Mouse (Mus musculus): Measurements from ENCODE around the gene Muc1.
"Not testable (repeated sequence)": the region's sequence is repeated elsewhere in the genome, so short reads cannot be mapped to it uniquely, and the experiment has no call there.

Muc1 gene

DNA sequence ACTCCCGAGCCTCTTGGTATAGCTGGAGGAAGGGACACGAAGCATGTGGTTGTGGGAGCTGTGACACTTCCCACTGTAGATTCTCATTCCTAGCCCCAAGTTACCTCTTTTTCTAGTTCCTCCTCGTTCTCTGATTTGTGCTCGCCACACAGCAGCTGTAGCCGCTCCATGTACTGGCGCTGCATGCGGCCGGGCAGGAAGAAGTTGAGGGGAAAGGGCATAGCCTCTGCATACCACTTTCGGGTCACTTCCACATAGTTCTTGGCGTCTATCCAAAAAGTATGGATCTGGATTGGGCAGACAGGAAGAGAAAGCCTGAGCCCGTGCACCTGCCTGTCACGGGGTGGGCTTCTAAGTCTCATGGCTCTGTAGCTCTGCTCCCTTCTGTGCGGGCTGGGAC lies 18.7 kb upstream of the Muc1 start:
- DNase-seq (ENCODE audit: low spot score), result no peak

DNA sequence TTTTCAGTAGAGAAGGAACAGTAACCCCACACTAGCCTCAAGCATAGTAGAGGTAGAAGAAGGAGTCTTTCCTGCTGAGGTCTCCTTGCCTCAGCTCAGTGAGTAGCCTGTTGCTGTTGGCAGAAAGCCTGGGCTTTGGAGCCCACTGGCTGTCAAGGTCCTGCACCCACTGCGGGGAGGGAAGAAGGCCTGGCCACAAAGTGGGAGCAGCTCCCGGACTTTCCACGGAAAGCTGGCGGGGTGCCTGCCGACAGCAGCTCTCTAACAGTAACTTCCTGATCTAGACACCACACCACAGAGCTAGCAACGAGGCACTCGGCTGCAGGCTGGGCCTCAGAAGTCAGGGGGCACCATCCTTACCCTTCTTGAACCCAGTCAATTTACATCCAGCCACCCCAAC lies 18.1 kb upstream of the Muc1 start:
- DNase-seq (ENCODE audit: low spot score), result no peak

DNA sequence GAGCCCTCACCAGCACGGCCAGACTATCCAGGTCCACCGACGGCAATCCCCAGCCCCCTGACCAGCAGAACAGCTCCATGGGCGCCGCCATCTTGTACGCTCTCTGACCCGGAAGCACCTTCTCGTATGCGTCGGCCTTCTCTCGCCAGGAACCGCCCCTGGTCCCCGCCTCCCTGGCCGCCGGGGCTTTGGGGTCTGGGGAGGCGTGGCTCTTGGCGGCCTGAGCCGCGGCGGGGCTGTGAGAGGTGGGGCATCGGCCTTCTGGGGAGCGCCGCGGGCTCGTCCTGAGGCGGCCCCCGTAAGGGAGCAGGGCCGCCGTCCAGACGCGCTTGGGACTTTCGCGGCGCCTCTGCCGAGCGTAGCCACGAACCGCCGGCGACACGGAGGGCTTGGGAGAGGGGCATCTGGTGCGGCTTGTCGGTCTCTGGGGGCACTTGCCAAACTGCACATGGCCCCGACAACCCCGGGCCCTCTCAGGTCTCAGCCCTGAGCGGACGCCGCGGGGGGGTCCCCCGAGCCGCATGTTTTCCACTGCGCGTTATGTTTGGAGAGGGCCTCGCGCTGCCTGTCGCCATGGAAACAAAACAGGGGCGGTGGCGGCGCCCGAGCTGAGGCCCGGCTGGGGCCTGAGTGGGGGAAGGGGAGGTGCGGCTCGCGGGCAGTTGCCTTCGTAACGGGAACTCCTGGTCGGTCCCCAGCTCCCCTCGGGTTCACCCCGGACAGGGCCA lies 14.9 kb upstream of the Muc1 start:
- peak; percentile 88 for DNase-seq (ENCODE audit: low spot score)

DNA sequence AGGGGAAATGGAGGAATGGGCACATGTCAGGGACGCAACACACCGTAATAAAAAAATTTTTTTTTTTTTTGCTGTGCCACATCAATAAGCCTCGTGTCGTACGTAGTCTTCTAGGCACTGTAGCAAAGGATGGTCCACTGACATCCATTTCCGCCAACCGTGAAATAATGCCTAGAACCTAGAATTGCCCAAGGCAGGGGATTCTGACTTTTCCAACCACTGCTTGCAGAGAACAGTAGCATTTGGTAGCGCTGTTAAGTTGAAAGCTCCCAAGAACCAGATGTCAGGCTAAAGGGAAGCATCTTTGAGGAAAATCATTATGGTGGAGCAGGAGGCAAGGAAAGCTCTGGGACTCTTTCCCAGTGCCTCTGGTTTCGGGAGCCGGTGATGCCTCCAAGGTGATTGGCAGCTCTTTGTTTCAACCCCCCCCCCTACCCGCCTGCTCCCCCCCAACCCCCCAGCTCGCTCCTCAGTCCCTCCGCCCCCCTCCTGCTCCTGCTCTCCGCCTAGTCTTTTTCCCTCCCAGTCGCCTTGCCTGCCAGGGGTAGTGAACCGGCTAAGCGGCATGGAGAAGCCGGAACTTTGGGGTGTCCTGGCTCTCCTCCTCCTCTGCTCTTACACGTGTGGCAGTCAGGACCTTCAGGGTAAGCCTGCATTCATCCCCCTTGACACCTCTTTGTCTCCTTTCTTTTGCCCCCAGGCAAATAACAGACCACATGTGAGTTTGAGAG lies 14.0 kb upstream of the Muc1 start, which contains the start of gene Thbs3:
Gene Thbs3, plus strand, starts transcription at position 500 of the 731 bp plus-strand sequence.
- no peak for DNase-seq (ENCODE audit: low spot score)

DNA sequence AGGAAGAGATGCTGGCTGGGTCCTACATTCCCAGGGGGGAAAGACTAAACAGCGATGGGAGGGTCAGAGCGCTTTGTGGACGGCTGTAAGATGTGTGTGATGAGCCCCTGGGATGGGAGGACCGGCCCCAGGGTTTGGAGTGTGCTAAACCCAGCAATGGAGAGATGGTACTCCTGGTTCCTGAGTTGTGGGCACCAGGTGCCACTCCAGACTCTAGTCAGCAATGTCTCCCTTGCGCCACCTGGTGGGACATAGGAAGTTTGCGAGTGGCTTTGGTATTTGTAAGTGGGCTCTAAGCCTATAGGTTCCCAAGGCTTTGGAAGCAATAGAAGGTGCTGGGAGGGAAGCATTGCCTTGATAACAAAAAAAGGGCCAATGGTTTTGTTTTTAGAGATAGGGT lies 13.0 kb upstream of the Muc1 start:
- DNase-seq (ENCODE audit: low spot score), result peak; percentile 82

DNA sequence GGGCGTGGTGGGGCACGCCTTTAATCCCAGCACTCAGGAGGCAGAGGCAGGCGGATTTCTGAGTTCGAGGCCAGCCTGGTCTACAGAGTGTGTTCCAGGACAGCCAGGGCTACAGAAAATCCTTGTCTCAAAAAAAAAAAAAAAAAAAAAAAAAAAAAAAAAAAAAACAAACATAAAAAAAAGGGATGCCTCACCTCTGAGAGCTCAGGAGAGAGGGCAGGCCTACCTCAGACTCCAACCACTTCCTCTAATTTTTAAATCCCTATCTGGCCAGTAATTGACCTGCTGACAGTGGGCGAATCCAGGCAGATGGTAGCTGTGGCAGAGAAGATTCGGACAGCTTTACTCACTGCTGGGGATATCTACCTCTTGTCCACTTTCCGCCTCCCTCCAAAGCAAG lies 12.4 kb upstream of the Muc1 start:
- DNase-seq (ENCODE audit: low spot score), result not testable (repeated sequence)

DNA sequence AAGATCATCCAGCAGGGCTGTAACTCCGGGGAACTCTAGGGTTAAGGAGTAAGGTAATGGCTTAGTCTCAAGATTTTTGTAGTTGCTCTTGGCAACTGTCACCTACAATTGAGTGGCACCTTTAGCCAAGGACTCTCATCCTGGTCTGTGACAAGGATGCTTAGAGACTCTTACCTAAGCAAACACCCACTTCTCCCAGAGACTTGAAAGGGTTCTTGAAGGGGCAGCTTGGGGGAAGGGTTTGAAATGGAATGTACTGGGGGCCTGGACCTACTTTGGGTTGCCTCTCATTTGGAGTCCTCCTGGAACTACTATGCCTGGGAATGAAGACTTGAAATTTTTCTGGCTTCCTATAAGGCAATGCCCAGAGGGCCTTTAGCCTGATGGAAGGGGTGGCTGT lies 10.6 kb upstream of the Muc1 start:
- DNase-seq (ENCODE audit: low spot score), result no peak

DNA sequence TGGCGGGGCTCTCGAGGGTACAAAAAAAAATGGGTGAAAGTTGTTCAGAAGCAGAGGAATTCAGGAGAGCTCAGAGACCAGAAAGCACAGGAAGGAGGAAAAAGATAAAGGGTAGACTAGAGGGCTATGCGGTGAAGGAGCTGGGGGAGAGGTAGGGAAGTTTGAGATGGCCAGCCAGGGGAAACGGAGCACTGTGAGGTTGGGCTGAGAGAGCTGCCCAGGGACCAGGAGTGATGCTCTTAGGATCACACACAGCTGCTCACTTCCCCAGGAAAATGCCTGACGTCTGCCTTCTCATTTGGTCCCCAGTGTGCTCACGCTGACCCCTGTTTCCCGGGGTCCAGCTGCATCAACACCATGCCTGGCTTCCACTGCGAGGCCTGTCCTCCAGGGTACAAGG lies 9.3 kb upstream of the Muc1 start:
- no peak for DNase-seq (ENCODE audit: low spot score)

DNA sequence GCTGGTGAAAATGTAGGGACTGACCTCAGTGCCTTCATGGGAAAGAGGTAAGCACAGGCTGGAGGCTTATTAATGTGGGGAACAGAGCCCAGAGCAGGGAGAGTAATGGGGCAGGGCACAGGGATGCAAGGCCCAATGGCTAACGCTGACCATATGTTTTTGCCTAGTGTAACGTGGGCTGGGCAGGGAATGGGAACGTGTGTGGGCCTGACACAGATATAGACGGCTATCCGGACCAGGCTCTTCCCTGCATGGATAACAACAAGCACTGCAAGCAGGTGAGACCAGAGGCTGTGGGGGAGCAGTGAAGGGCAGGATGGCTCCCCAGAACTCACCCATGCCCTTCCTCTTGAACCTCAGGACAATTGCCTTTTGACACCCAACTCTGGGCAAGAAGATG lies 7.7 kb upstream of the Muc1 start:
- no peak for DNase-seq (ENCODE audit: low spot score)

DNA sequence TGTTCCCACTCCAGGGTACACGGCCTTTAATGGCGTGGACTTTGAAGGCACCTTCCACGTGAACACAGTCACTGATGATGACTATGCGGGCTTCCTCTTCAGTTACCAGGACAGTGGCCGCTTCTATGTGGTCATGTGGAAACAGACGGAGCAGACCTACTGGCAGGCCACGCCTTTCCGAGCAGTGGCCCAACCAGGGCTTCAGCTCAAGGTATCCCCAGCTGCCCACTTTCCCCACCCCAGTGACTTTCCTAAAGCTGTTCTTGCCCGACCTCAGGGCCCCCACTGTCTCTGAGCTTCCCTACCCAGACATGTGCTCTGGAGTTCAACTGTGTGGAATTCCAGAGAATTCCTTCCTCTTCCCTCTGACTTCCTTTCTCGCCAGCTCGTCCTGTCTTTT lies 4.1 kb upstream of the Muc1 start:
- DNase-seq (ENCODE audit: low spot score), result no peak

DNA sequence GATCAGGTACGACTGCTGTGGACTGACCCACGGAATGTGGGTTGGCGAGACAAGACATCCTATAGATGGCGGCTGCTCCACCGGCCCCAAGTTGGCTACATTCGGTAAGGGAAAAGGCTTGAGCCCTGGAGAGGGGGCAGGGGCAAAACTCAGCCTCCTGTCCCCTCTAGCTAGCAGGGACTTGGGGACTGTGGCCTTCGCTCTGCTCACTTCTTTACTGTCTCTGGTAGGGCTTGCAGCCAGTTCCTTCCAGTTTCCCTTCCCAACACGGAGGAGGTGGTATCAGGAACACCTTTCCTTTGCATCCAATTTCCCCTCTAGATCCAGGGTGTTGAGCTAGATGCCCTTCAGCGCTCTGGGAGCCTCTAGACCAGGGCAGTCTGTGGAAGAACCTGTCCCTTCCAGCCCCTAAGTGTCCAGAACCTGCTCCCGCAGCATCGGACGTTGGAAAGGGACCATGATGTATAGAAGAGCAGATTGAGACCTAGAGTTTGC lies 3.5 kb upstream of the Muc1 start:
- DNase-seq (ENCODE audit: low spot score), result no peak

DNA sequence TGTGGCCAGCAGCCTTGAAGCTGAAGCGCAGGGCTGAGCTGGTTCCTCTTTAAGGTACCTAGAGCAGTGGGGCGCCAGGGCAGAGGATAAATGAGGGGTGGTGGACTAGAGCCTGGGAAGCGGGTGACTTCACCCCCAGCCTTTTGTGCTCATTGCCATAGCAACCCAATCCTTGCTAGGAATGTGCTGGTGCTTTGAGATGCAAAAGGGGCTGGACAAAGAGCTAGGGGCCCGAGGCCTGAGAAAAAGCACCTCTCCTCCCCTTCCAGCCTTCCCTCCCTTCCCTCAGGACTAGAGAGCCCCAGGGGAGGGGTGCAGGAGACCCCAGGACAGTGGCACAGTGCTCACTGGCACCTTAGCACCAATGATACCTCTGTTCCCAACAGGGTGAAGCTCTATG lies 2.9 kb upstream of the Muc1 start:
- DNase-seq (ENCODE audit: low spot score), result no peak

DNA sequence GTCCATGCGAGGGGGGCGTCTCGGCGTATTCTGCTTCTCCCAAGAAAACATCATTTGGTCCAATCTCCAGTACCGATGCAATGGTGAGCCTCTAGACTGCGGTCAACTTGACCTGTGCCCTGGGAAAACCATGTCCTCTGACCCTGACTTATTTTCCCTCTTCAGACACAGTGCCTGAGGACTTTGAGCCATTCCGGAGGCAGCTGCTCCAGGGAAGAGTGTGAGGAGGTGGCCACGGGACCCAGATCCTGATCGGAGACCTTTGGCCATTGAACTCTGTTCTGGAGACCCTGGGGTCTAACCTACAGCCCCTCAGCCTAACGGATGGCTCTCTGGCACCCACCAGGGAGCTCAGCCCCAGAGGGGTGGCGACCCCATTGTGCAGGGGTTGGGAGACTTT lies 2.5 kb upstream of the Muc1 start:
- DNase-seq (ENCODE audit: low spot score), result no peak

DNA sequence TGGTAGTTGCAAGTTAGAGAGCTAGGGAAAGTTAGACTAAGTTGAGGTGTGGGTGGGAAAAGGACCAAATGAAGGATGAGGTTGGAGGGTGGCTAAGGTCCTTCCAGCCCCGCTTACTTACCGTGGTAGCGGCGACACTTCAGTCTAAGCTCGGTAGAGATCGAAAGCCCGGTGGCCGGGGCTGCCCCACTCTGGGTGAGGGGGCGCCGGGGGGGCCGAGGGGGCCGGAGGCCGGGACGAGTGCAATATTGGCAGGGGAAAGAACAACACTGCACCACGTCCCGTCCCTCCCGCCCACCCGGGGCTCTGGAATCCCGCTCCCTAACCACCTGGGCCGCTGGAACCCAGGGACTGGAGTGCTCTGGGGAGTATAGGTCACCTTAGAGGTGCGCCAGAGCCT lies 2.0 kb upstream of the Muc1 start, which contains the start of gene Mtx1:
Gene Mtx1, minus strand, starts transcription at position 189 of the 400 bp plus-strand sequence.
- no peak for DNase-seq (ENCODE audit: low spot score)

DNA sequence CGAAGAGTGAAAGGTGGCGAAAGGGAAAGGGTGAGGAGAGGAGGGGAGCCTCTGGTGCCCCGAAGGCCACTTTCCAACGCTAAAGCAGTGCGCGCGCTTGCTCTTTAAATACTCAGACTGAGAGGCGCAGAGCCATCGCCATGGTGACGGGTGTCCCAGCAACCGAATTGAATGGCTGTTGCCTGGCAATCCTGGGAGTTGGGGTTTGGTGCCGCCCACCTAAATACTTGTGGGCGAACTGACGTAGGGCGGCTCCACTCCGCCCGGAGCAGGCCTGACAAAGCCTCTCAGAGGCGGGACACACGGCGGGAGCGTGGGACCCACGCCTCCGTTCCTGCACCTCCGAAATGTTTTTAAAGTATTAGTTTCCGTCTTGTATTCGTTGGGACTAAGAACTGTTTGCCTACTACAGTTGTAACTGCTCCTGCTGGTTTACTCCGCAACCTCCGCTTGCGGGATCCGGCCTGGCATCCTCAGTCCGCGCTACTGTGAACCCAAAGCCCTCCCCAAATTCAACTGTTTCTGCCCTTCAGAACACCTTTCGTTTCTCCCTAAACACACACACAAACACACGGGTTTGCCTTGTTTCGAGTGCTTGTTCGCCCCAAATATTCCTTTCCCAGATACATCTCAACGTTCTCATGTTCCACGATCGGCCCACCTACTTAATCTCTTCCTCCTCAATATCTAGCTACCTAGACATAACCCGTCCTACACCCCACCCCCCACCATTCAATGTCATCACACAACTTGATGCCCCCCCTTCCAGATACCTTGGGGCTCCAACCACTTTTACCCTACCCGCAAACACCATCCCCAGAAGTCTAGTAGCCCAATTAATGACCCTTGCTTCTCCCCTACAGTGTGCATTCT lies 1.3 kb upstream of the Muc1 start:
- peak; percentile 89 for DNase-seq (ENCODE audit: low spot score)

DNA sequence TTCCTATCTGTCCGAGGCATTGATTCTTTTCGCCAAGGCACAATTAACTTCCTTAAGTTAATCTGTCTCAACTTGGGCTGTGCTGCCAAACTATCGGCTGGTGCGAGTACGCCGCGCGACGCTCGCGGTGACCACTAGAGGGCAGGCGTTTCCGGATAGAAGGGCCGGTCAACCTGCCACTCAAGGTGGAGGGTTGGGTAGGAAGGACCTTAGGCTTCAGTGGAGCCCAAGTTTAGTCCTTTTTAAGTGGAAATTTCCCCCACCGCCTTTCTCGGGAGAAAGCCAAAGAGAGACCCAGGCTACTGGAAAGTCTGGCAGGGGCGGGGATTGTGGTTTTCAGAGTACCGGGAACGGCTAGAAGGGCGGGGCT lies 692 bp upstream of the Muc1 start:
- DNase-seq (ENCODE audit: low spot score), result peak; percentile 92

DNA sequence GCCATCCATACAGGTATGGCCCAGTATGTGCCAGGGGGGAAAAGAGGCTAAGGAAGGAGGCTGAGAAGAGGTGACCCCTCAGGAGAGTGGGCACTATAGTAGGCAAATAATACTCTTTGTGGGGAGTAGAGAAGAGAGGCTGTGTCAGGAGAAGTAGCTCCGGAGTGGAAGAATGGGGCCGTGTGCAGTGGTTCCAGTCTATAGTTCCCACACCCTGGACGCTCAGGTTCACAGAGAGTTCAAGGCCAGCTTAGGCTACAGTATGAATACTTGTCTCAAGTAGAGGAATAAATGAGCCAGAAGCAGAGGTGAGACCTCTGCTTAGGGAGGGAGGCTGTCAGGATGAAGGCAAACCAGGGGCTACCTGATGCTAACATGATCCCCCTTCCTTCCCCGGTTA lies 419 bp downstream of the Muc1 start:
- DNase-seq (ENCODE audit: low spot score), result no peak

DNA sequence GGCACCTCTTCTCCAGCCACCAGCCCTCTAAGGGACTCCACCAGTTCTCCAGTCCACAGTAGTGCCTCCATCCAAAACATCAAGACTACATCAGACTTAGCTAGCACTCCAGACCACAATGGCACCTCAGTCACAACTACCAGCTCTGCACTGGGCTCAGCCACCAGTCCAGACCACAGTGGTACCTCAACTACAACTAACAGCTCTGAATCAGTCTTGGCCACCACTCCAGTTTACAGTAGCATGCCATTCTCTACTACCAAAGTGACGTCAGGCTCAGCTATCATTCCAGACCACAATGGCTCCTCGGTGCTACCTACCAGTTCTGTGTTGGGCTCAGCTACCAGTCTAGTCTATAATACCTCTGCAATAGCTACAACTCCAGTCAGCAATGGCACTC lies 1.7 kb downstream of the Muc1 start:
- no peak for DNase-seq (ENCODE audit: low spot score)

DNA sequence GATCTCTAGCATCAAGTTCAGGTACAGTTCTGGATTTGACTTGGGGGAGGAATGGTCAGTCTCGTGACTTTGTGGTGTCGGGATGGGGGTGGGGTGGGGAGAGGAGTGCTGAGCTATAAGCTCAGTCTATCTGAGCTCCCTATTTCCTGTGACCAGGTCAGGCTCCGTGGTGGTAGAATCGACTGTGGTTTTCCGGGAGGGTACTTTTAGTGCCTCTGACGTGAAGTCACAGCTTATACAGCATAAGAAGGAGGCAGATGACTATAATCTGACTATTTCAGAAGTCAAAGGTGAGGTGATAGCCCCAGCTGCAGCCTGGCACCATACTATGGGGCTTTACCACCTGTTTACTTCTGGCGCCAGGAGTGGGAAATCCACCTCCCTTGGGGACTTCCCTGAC lies 2.5 kb downstream of the Muc1 start:
- no peak for DNase-seq (ENCODE audit: low spot score)

DNA sequence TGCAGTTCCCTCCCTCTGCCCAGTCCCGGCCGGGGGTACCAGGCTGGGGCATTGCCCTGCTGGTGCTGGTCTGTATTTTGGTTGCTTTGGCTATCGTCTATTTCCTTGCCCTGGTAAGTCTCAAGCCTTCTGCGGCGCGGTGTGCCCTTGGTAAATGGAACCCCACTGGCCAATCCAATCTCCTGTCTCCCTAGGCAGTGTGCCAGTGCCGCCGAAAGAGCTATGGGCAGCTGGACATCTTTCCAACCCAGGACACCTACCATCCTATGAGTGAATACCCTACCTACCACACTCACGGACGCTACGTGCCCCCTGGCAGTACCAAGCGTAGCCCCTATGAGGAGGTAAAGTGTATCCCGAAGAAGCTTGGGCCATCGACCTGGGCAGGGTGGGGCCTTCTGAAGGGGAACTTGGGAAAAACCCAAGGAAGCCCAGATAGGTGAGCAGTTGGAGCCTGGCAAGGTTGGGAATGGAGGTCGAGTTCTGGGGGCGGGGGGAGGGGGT lies 3.0 kb downstream of the Muc1 start:
- DNase-seq (ENCODE audit: low spot score), result no peak

DNA sequence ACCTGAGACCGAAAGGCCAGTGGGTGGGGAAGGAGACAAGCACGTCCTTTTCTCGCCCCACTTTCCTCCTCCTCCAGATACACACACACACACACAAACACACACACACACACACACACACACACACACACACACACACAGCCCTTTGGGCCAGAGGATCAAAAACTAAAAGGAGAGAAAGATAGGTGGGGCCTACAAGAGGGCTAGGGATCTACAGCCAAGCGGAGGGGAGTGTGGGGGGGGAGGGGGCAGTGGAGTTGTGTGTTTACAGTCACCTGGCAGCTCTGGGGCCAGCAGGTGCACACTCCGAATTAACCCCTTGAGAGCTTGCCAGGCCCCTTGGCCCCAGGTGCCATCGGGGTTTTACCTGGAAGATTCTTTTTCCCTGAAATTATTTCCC lies 3.8 kb downstream of the Muc1 start:
- DNase-seq (ENCODE audit: low spot score), result no peak

DNA sequence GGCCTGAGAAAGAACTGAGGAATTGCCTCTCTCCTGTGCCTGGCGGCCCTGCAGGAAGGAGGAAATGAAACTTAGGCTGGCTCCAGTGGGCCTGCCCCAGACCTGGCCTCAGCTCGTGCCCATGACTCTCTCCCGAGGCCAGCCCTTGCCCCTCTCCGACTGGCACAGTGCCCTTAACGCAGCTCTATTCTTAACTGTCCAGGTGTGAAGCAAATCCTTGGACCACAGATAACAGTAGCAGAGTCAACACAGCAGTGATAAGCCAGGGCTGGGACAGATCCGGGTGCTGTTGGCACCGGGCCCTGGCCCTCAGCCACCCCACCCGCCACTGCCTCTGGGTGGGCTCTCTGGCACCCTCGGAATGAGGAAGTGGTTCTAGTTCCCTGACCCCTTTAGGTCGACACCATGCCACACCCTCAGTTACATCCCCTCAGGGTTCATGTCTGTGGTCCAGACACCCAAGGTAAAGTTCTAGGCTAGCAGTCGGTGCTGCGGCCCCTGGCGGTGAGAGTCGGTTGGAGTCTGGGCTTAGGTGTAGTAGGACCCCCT lies 4.8 kb downstream of the Muc1 start:
- no peak for DNase-seq (ENCODE audit: low spot score)
